Mouse (Mus musculus): ENCODE data around the gene Snd1.

The Snd1 gene

DNA sequence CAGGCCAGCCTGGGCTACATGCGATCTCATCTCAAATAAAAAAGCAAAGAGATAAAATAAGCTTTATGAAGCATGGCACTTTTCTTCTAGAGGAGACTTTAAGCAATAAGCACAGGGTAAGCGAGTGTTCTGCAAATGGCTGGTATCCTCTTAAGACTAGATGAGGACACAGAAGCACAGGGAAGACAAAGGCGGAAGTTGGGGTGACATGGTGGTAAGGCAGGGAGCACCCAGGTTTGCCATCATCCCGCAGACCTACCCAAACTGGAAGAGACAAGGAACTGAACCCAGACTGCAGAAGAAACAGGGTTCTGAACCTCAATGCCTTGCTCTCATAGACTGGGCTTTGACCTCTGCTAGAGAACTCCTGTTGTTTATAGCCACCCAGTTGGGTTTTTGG, 119.8 kb downstream of the Snd1 start:
- no peak for DNase-seq (ENCODE audit: low spot score)

GRCm38 (mm10) chr6:28595231-28595630, 120.3 kb downstream of the Snd1 start:
- DNase-seq (ENCODE audit: low spot score), result peak; percentile 43

GRCm38 (mm10) chr6:28597266-28597665, 122.3 kb downstream of the Snd1 start:
- no peak for DNase-seq (ENCODE audit: low spot score)

DNA sequence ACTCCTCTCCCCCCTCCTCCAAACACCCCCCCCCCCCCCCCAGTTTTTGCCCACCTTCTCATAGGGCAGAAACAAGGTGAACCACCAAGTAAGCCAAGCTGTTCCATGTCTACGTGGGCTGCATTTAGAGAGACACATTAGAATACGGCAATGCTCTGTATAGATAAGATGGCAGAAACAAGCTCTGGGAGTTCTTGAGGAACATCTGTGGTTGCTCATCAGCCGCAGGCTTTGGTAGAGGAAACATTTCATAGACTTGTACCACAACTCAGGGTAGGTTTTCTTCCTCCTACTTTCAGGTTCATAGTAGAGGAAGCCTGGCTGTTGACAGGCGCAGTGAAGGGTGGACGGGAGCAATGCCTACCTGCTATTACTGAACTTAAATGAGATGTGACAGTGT, 124.2 kb downstream of the Snd1 start:
- no peak for DNase-seq (ENCODE audit: low spot score)

- DNase-seq (ENCODE audit: low spot score), result no peak
These were observed 125.5 kb downstream of the Snd1 start for GRCm38 (mm10) chr6:28600404-28600803.

DNA sequence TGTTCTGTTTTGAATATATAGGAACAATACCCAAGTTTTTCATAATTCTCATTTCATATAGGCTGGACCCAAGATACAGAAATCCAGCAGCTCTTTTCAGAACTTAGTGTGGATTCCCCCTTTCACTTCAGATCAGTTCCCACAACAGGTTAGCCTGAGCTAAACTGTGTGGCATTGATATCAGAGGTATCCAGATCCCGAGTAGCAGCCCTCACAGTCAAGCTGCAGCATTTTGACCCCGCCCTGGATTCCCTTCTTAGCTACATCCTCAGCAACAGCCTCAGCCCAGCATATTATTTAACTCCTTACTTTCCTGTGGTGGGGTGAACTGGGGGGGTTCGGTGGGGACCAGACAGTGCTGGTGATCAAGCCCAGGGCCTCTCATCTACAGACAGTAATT, 128.5 kb downstream of the Snd1 start:
- DNase-seq (ENCODE audit: low spot score), result no peak

DNA sequence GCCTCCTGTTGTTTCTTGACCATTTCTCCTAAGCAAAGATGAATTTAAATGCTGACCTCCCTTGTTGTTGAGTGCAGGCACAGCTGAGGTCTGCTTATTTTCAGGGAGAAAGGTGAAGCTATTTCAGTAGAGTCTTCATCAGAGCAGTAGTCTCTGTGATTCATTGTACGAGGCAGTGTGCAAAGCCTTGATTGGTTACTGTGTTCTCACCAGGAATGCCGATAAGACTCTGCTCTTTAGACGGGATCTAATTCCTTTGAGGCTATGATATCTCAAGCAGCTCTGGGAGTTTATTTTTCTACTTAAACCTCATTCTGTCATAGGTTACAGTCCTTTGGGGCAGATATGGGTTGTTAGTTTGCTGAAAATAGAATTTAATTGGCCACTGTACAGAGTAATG, 128.9 kb downstream of the Snd1 start:
- DNase-seq (ENCODE audit: low spot score), result no peak

DNA sequence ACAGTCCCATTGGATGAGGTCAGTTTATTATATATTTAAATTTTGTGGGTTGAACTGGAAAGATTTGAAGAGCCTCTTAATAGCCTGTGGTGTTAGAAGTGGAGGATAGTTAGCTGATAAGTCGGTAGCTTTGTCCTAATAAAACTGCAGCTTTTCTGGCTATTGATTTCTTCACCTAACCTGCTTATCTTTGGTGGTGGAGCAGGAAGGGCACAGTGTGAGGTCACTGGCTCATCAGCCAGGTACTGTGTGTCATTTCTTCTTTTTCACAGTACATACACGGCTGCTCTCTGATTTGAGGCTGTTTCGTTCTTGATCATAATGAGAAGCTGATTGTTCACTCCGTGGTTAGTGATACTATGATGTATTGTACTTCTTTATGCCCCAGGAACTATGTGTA, 134.4 kb downstream of the Snd1 start:
- no peak for DNase-seq (ENCODE audit: low spot score)

DNA sequence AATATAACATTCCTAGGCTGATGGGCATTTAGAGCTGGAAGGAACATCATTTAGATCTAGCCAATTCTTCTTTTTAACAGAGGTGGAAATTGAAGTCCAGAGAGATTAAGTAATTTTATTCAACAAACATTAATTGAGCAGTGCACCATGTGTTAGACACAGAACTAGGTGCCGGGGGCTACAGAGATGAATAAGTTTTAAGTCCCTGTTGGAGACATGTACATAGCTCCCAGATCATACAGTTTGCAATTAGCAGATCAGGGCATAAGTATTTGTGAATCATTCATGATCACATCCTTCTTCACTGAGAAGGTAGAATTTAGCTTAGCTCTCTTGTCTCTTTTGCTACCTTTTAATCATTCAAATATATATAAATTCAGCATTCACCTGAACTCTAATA, 135.2 kb downstream of the Snd1 start:
- no peak for DNase-seq (ENCODE audit: low spot score)

GRCm38 (mm10) chr6:28613441-28613840, 138.5 kb downstream of the Snd1 start:
- no peak for DNase-seq (ENCODE audit: low spot score)

DNA sequence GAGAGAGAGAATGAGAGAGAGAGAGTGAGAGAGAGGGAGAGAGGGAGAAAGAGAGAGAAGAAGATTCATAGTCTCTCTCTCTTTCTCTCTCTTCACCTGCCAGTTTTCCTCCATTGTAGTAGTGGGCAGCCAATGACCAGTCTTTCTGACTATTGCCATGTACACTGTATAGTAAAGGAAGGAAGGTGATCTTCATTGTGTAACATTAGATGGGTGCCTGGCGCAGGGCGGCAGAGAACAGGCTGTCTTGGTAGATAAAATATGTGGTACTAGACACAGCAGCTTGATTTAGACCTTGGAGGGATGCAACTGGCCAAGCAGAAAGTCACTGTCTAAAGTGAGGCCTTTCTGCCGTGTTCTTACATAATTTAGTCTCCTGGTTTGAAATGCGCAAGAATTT, 139.9 kb downstream of the Snd1 start:
- DNase-seq (ENCODE audit: low spot score), result no peak

- DNase-seq (ENCODE audit: low spot score), result peak; percentile 63
These were observed 140.5 kb downstream of the Snd1 start for GRCm38 (mm10) chr6:28615408-28615807.

DNA sequence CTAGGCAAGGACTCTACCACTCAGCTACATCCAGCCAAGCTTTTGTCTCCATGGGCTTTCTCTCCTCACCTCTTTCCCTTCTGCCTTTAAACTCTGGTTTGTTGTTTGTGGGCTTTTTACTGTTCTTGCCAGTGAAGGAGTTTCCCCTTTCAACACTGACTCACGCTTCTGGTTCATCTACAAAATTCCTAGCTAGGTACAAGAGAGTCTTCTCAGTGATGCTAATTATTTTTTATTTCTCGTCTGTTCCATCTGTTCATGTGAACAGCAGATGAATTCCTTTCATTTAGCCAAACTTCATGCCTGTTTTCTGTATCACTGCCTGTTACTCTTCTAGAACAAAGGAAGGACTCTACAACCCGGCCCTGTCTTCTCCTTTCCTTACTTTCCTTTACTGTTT, 141.0 kb downstream of the Snd1 start:
- DNase-seq (ENCODE audit: low spot score), result no peak

DNA sequence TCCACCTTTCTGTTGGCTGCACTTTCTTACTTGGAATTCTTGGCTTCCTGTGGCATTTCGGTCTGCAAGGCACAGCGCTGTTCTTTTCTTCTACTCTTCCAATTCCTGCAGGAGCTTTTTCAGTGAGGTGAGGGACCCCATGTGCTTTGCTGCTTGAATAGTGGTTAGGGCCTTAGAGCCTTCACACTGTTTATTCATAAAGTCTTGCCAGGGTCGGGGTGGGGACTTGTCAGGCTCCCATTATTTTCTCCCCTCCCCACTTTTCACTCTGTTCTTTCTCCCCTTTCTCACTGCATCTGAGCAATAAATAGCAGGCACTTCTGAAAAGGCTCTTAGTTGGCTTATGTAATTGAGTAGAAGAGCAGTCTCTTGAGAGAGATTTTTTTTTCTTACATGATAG, 143.4 kb downstream of the Snd1 start:
- DNase-seq (ENCODE audit: low spot score), result no peak

GRCm38 (mm10) chr6:28618751-28619153, 143.8 kb downstream of the Snd1 start:
- DNase-seq (ENCODE audit: low spot score), result peak; percentile 62

DNA sequence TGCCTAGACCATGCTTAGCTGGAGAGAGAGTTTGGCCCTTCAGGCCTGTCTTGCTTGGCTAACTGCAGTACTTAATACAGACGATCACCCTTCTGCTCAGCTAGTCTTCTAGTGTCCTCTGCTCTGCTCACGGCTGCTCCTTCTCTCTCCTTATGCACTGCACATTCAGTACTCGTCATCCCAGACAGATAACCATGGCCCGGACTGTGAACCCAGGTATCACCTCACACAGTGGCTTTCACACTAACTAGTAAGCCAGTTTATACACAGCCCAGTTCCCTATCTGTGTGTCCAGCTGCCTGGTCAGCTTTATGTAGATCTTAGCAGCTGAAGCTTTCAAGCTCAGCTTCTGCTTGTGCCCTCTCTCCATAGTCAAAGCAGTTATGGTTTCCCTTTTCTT, 146.5 kb downstream of the Snd1 start:
- DNase-seq (ENCODE audit: low spot score), result no peak

- DNase-seq (ENCODE audit: low spot score), result no peak
These were observed 147.0 kb downstream of the Snd1 start for GRCm38 (mm10) chr6:28621961-28622360.

GRCm38 (mm10) chr6:28622522-28622921, 147.6 kb downstream of the Snd1 start:
- peak; percentile 62 for DNase-seq (ENCODE audit: low spot score)

GRCm38 (mm10) chr6:28622963-28623362, 148.0 kb downstream of the Snd1 start:
- DNase-seq (ENCODE audit: low spot score), result no peak

GRCm38 (mm10) chr6:28628408-28628807, 153.5 kb downstream of the Snd1 start:
- no peak for DNase-seq (ENCODE audit: low spot score)

DNA sequence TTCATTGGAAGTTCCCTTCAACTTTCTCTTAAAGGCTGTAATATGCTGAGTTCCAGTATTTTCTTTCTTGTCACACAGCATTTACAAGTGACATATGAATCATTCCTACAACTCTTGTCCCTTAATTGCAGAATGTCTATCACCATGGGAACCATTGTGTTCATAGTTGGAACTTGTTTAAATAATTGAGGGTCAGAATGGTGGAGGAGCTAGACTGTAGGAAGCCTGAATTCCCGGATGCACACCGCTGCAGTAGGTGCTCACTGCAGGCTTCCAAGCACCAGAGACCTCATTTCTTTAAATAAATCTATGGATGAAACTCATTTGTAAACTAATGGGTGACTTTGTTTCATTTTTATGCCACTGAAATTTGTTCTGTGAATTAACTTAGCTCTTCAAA, 154.9 kb downstream of the Snd1 start:
- DNase-seq (ENCODE audit: low spot score), result no peak

DNA sequence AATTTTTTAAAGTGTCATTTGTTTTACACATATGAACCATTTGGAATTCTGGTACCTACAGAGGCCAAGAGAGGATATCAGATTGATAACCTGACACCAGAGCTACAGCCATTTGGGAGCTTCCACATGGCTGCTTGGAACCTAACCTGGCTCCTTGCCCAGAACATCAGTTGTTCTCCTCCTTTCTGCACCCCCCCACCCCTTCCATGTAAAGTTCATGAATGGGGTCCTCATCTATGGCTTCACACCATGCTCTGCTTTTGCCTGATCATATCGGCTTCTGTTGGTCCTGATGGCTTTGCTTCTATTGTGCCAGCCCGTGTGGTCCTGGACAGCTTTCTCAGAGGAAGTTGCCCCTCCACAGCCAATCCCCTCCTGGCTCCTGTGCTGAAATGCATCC, 156.0 kb downstream of the Snd1 start:
- DNase-seq (ENCODE audit: low spot score), result no peak

GRCm38 (mm10) chr6:28633120-28633519, 158.2 kb downstream of the Snd1 start:
- DNase-seq (ENCODE audit: low spot score), result no peak

DNA sequence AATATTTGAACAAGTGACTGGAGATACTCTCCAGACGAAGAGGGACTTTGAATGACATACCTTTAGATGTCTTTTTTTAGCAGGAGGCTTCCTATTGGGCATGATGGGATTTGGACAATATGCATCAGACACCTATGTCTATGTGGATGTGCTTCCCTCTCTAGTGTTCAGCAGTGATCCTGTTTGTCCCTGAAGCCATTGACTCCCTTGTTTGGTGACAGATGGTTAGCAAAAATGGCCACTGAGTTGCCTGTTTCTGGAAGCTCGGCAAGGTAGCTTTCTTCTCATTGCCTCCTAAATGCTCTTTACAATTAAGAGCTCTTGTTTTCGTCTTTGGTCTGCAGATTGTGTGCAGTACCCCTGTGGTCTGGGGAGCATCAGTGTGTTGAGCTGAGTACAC, 158.7 kb downstream of the Snd1 start:
- no peak for DNase-seq (ENCODE audit: low spot score)

DNA sequence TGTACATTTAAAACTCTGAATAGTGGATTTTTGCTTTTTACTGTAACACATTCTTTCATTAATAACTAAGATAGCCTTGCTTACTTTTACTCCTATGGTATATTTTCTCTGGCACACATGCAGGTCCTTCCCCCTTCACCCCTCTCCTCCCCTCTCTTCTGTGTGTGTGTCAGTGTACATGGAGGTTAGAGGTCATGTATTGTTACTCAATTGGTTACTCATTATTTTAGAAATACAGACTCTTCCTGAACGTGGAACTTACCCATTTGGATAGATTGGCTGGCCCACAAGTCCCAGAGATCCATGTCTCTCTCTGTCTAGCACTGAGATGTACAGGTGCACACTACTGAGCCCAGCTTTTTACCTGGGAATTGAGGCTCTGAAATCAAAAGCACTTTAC, 160.2 kb downstream of the Snd1 start:
- no peak for DNase-seq (ENCODE audit: low spot score)
